Mouse (Mus musculus) c-Kit-negative CD71-positive TER-119-positive erythroid progenitor cells, embryonic 14.5 days (primary cell): ENCODE measurements around the gene Chd1l.
A peak's percentile ranks its signal among the peaks of the same experiment; 100 is the strongest.

Source experiments
- DNase-seq: peaks from one replicate; pipeline ENCODE4 v3.0.0-alpha.2; 2013; ENCODE audit warnings: low read depth, low spot score

The Chd1l gene

GRCm38 (mm10) chr3:97609845-97610410 lies at the start of gene Chd1l:
TSS of gene Chd1l (minus strand) at chr3:97610203.
- DNase-seq = peak; percentile 84

DNA sequence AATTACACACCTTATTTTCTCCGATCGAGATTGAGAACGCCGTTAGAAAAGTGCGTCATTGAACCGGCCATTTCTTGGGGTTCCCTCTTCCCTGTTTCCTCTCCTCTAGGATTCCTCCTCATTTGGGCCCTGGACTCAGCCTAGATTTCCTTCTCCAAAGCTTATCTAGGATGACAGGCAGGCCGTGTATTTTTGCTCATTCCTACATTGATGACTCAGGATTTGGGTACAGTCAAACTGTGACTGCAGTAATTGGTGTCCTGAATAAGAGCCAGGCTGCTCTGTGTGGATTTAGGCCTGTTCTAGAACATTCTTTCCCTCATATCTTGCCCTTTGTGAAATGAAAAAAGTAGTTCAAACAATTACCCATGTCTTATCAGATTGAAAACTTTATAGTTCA lies 49.7 kb upstream of the Chd1l start:
- DNase-seq = no peak

DNA sequence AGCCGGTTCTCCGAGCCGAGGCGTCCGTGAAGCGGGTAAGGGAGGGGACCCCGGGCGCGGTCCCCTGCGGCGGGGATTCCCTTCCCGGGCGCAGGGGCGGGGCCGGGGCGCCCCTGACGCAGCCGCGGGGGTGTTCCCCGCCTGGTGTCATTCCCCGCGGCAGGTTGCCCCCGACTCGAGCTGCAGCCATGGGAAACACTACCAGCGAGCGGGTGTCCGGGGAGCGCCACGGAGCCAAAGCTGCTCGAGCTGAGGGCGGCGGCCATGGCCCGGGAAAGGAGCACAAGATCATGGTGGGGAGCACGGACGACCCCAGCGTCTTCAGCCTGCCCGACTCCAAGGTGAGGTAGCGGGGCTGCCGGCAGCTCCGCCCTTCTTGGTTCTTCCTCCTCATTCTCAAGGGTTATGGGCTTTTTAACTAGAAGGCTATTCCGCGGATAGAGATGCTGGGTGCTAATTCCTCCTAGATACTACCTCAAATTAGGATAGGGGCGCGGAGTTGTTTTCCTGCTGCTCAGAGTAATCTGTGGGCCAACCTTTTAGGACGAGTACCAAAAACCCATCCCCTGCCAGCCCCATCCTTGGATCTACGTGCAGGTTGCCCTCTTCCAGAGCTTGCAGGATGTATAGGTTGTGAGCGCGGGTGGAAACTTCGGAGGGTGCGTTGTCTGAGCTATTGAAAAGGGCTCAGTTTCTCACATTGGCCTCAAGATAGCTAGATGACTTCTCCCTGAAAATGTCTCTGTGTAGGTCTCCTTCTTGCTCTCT lies 48.6 kb upstream of the Chd1l start:
- DNase-seq = peak; percentile 25

DNA sequence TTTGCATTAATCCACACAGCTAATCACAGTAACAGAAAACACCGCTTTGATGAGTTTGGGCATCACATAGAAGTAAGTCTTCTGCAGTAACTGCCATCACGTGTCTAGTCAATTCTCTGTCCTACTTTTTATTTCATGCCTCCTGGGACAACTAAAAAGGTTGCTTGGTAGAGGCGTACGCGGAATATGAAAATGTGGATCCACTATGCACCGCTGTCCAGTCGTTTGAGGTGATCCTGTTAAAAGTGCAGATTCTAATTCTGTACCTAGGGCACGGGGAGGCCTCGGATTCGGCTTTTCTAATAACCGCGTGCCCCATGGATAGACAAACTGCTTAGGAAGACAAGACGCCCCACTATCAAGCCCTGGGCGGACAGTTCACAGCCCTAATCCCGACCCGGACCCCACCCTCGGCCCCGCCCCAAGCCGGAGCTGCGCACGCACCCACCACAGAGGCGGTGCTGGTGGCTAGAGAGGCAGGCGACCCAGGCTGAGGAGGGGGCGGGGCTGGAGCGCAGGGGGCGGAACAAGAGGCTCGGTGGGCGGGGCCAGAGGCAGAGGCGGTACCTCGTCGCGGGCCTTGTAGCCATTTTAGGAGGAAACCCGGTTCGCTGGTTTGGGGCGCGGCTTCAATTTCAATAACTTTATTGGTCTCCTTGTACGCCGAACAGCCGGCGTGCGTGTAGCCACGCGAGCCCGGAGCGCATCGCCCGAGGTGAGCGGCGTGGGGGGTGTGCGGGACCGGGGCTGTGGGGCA lies 47.8 kb upstream of the Chd1l start, which contains the start of gene Prkab2:
Gene Prkab2, plus strand, starts transcription at position 539 of the 757 bp plus-strand sequence.
- peak; percentile 91 for DNase-seq

- DNase-seq = peak; percentile 16
Measured at GRCm38 (mm10) chr3:97654901-97655300, 44.9 kb upstream of the Chd1l start.

GRCm38 (mm10) chr3:97653781-97654180 lies 43.8 kb upstream of the Chd1l start:
- DNase-seq = no peak

DNA sequence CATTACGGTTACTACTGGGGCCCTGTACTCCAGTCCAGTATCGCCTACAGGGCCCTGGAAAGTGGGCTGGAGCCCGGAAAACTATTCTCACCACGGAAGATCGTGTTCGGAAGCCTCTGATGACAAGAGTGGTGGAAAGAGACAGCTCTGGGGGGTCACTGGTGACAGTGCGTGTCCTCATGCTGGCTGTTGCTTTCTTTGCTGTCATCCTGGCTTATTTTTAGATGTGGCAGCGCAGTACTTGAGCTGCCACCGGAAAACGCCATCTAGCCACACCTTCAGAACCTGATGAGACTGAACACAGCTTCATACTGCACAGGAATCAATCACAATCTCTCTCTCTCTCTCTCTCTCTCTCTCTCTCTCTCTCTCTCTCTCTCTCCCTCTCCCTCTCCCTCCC lies 41.6 kb upstream of the Chd1l start:
- DNase-seq = no peak

- no peak for DNase-seq
Measured at GRCm38 (mm10) chr3:97649469-97649868, 39.5 kb upstream of the Chd1l start.

GRCm38 (mm10) chr3:97649022-97649421 lies 39.0 kb upstream of the Chd1l start:
- no peak for DNase-seq

DNA sequence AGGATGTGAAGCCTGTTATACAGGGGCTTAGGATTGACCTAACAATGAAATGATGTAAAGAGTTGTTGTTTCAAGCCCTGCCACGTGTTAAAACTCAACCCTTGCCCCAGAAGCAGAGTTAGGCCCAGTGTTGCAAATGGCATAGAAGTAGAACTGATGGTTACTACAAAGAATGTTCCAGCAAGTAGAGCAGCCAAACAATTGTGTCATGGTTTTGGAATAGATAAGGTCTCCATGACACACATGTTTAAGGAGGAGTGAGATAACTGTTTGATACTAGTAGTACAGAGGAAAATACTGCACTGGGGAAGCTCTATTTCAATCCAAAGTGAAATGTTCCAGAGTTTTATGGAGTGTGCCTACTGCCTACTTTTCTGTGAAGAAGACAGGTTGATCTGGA lies 38.5 kb upstream of the Chd1l start:
- DNase-seq = no peak

DNA sequence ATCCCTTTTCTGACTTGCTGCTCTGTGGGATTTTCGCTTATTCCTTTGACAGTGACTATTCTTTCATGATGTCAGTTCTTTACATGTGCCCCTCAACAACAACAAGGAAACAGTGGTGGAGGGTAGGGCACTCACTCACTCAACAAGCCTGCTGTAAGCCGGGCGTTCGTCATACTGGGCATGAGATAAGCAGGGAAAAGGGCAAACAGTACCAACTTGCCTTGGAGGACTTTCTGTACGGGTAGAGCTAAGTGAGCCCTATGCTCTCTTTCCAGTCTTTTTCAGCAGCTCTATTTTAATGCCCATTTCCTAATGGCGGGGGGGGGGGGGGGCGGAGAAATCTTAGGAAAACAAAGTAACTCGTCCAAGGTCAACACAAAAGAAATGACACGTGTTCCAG lies 32.0 kb upstream of the Chd1l start:
- DNase-seq = no peak

DNA sequence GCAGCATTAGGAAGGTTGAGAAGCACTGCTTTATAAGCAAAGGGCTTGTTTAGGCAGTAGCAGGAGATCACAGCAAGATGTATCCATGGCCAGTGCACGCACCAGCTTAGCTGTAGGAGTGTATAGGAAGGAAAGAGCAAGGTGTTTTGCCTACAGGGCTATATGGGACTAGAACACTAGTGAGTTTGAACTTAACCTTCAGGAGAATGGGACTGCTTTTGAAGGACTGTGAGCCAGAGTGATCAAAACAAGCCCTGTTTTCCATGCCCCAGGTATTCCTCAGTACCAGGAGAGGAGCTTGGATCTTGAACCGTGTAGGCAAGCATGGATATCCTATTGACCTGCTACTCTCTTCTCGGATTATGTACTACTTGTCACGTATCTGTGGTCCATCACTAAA lies 31.4 kb upstream of the Chd1l start:
- DNase-seq = no peak

GRCm38 (mm10) chr3:97634288-97634761 lies 24.3 kb upstream of the Chd1l start:
- no peak for DNase-seq

GRCm38 (mm10) chr3:97633456-97633855 lies 23.5 kb upstream of the Chd1l start:
- no peak for DNase-seq

- no peak for DNase-seq
Measured at GRCm38 (mm10) chr3:97631258-97631860, 21.4 kb upstream of the Chd1l start.

DNA sequence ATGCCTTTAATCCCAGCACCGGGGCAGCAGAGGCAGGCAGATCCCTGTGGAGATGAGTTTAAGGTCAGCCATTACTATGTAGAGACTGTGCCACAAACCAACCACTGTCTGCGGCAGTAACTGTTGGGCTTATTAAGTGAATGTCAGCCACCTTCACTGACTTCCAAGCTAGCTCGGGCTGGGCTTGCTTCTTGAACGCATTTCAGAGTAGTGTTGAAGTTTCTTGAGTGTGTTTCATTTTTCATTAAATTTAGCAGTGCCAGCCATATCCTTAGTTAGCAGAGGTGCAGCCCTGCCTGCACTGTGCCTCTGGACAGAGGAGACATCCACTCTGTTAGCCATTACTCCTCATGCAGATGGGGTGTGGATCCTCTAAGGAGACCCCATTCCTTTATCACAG lies 20.7 kb upstream of the Chd1l start:
- no peak for DNase-seq

GRCm38 (mm10) chr3:97629941-97630340 lies 19.9 kb upstream of the Chd1l start:
- no peak for DNase-seq

DNA sequence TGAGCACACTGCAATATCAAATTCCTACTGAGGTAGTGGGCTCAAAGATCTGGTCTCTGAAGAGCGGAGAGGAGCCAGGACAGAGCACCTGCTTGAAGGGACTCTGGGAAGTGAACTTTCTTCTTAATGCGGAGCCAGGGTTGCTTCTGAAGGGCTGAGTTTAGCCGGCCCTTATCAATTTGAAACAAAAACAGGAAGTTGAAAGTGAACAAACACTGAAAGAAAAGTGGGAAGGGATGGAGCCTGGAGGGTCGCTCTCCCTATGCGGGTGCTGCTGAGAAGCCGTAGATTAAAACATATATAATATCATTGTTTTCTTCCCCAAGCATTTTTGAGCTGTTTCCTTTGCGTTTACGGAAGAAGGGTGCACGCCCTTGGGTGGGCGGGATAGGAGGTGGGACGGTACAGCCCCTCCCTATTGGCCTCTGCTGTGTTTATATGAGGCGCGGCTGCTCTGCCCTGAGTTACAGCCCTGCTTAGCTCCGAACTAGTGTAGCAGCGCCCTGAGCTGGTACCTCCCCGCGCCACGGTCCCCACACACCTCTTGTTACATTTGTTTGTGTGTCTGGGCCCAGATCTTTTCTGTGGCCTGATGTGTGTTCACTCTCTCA lies 18.5 kb upstream of the Chd1l start, which contains the start of gene Fmo5:
Gene Fmo5, plus strand, starts transcription at position 414 of the 611 bp plus-strand sequence.
- DNase-seq = no peak

DNA sequence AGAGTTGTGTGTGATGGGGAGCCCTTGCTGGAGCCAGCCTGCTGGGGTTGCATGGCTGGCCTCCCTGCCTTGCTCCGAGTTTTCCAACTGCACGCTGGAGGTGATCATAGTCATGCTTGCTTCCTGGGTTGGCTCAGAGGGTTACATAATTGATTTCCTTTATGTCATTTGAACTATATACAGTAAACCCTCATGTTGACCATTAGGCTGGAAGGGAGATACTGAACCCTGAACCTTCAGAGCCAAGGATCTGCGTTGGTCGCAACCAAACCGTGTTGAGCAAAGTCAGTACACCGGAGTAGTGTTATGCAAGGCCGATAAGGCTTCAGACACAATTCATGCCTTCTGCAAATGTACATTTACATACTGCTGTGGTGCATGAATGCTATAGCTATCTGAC lies 17.9 kb upstream of the Chd1l start:
- no peak for DNase-seq

GRCm38 (mm10) chr3:97624611-97625010 lies 14.6 kb upstream of the Chd1l start:
- DNase-seq = no peak

- no peak for DNase-seq
Measured at GRCm38 (mm10) chr3:97620657-97621056, 10.7 kb upstream of the Chd1l start.

DNA sequence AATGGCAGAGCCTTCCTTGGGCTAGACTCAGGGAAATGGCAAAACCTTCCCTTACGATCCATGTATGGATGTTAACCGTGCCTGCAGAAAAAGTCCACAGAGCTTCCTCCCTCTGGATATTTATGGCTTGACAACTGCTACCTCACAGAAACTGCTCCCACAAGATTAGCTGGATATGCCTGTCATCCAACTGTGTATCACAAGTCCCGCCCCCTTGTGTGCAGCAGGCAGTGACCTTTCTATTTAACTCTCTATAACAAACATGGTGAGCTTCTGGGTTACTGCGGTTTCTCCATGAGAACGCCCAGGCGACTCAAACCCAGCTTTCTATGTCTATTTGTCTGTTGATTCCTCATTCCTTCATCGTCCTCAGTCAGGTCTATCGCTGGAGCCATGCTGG lies 7.9 kb upstream of the Chd1l start:
- no peak for DNase-seq
